Mouse (Mus musculus) spleen, adult 2 months (tissue): ENCODE results near the gene Dennd4a. TPM values are rescaled to one million over a fixed set of nuclear protein-coding genes. Genes with fewer than 3 reads are reported as not detected.

Experiments used
- DNase-seq, 2 experiments: peaks; one replicate each; pipeline versions ENCODE4 v3.0.0 to v3.0.0-alpha.2; 2012 to 2021; ENCODE audit warnings: low spot score in 2 of 2, low read depth in 1 of 2
- H3K27ac ChIP-seq: fragments of 200-500 bp; 2 replicates; pipeline ENCODE4 v1.5.1; 2012; ENCODE audit warnings: low read length, inconsistent platforms; ENCODE audit not compliant: insufficient read depth
- H3K27me3 ChIP-seq: fragments of 200-500 bp; 2 replicates; pipeline ENCODE4 v1.6.1; 2012; ENCODE audit warnings: mild to moderate bottlenecking, moderate library complexity, low read length, inconsistent platforms; ENCODE audit not compliant: control insufficient read depth, insufficient read depth
- H3K36me3 ChIP-seq: fragments of 200-500 bp; 2 replicates; pipeline ENCODE4 v1.6.1; 2012; ENCODE audit warnings: mild to moderate bottlenecking, low read length, inconsistent platforms; ENCODE audit not compliant: control insufficient read depth, insufficient read depth
- H3K4me1 ChIP-seq: fragments of 200-500 bp; 2 replicates; pipeline ENCODE4 v1.6.1; 2011; ENCODE audit warnings: inconsistent platforms; ENCODE audit not compliant: control insufficient read depth, insufficient read depth, insufficient read length
- H3K4me3 ChIP-seq: fragments of 200-500 bp; 2 replicates; pipeline ENCODE4 v1.5.1; 2011; ENCODE audit warnings: mild to moderate bottlenecking, inconsistent platforms; ENCODE audit not compliant: insufficient read depth, insufficient read length; ENCODE audit errors: extremely low read depth
- CTCF ChIP-seq: fragments of 200-500 bp; IDR thresholded peaks from 2 replicates; pipeline ENCODE4 v1.5.1; 2011; ENCODE audit warnings: mild to moderate bottlenecking, inconsistent platforms; ENCODE audit not compliant: insufficient read depth, insufficient read length, insufficient replicate concordance; ENCODE audit errors: extremely low read depth
- POLR2A ChIP-seq: fragments of 200-500 bp; IDR thresholded peaks from 2 replicates; pipeline ENCODE4 v1.6.1; 2011; ENCODE audit warnings: low read depth, low read length, inconsistent platforms
- WGBS: fragments of 180-500 bp; shearing (Covaris S2); methylation state at CpG from one replicate; pipeline ENCODE4 v1.1.7; 2018; 5-methylcytosine and 5-hydroxymethylcytosine counted together
- polyA plus RNA-seq: library from polyadenylated mRNA; depleted of rRNA; stranded (reverse); fragments of >200 nt; gene quantifications from 2 replicates; pipeline ENCODE4 v1.2.3, GENCODE M21; 2012

The Dennd4a gene
- polyA plus RNA-seq, 1 experiment: 25.9 TPM

GRCm38 (mm10) chr9:64794448-64795420, 16.4 kb upstream of the Dennd4a start:
- no peaks in the 10 kb centered on the region for H3K36me3 ChIP-seq

GRCm38 (mm10) chr9:64795846-64796615, 15.1 kb upstream of the Dennd4a start:
- Histone ChIP-seq H3K36me3 (no peaks in the 10 kb centered on the region), H3K4me3 (no peak overlapping the region), H3K27me3 (no peaks in the 10 kb centered on the region), H3K4me1 (peaks cover 16% of the 10 kb centered on the region), H3K27ac (peak overlapping the region; percentile 43)
- no peak for DNase-seq
- 75% methylated on average over 3 of the region's 3 CpGs for WGBS
- TF ChIP-seq POLR2A: no peak
- TF ChIP-seq CTCF: no peak

More at GRCm38 (mm10) chr9:64794448-64795420, 16.4 kb upstream of the Dennd4a start:
- H3K4me1 ChIP-seq: peaks cover 24% of the 10 kb centered on the region
- no peak for TF ChIP-seq CTCF
- TF ChIP-seq POLR2A: no peak
- no peak overlapping the region for H3K4me3 ChIP-seq
- no peaks in the 10 kb centered on the region for H3K27me3 ChIP-seq
- peak overlapping the region; percentile 16; the same call in 1 of the 2 replicates for H3K27ac ChIP-seq
- DNase-seq: no peak
- 90% methylated on average over 6 of the region's 6 CpGs for WGBS

- Histone ChIP-seq H3K36me3 (no peaks in the 10 kb centered on the region), H3K27me3 (no peaks in the 10 kb centered on the region), H3K4me1 (peaks cover 9% of the 10 kb centered on the region; the same call in 1 of the 2 replicates), H3K4me3 (no peak overlapping the region), H3K27ac (peak overlapping the region; percentile 31)
- WGBS: 21% methylated on average over 4 of the region's 4 CpGs
- no peak for TF ChIP-seq POLR2A
- TF ChIP-seq CTCF: no peak
- peak; percentile 23 to 82 for DNase-seq
Measured at GRCm38 (mm10) chr9:64797392-64797791, 13.7 kb upstream of the Dennd4a start.

DNA sequence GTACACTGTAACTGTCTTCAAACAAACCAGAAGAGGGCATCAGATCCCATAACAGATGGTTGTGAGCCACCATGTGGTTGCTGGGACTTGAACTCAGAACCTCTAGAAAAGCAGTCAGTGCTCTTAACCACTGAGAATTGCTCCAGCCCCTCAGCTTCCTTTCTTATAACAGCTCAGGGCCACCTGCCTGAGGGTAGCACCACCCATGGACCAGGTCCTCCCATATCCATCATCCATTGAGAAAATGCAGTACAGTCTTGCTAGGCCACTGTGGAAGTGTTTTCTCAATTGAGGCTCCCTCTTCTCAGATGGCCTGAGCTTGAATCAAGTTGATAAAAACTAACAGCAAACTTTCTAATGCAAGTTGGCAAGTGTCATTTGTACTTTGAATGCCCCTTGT, 13.0 kb upstream of the Dennd4a start:
- H3K4me1 ChIP-seq: peaks cover 9% of the 10 kb centered on the region; the same call in 1 of the 2 replicates
- no peaks in the 10 kb centered on the region for H3K27me3 ChIP-seq
- no peak for DNase-seq
- no peak overlapping the region for H3K4me3 ChIP-seq
- H3K27ac ChIP-seq: peak overlapping the region; percentile 31
- TF ChIP-seq POLR2A (no peak), CTCF (no peak)
- no peaks in the 10 kb centered on the region for H3K36me3 ChIP-seq

DNA sequence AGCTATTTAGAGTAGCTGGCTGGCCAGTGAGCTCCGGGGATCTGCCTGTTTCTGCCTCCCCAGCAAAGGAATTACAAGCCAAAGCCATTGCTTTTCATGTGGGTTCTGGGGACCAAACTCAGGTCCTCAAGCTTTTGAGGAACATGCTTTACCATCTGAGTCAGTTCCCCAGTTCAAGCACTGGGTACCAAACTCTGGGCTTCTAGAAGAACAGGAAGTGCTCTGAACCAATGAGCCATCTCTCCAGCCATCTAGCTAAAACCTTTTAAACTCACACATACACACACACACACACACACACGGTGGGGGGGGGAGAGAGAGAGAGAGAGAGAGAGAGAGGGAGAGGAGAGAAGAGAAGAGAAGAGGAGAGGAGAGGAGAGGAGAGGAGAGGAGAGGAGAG, 12.3 kb upstream of the Dennd4a start:
- peak in 1 of 2 experiments; percentile 13 for DNase-seq
- H3K27ac ChIP-seq: peak overlapping the region; percentile 34
- peaks cover 9% of the 10 kb centered on the region; the same call in 1 of the 2 replicates for H3K4me1 ChIP-seq
- no peaks in the 10 kb centered on the region for H3K27me3 ChIP-seq
- no peaks in the 10 kb centered on the region for H3K36me3 ChIP-seq
- H3K4me3 ChIP-seq: no peak overlapping the region
- TF ChIP-seq POLR2A: no peak
- no peak for TF ChIP-seq CTCF
- 71% methylated on average over 1 of the region's 2 CpGs for WGBS

DNA sequence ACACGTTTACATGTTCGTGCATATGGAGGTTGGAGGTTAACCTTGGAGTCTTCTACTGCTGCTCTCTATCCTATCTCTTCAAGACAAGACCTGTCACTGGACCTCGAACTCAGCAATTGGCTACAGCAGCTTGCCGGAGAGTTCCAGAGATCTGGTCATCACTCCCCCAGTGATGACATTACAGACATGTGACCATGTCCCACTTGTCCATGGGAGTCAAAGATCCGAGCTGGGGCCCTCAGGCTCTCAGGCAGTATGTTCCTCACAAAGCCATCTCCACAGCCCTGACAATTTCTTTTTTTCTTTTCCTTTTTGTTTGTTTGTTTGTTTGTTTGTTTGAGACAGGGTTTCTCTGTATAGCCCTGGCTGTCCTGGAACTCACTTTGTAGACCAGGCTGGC, 11.6 kb upstream of the Dennd4a start:
- 95% methylated on average over 5 of the region's 5 CpGs for WGBS
- H3K27ac ChIP-seq: no peak overlapping the region
- no peak for DNase-seq
- peaks cover 9% of the 10 kb centered on the region; the same call in 1 of the 2 replicates for H3K4me1 ChIP-seq
- TF ChIP-seq POLR2A: no peak
- TF ChIP-seq CTCF: no peak
- H3K36me3 ChIP-seq: no peaks in the 10 kb centered on the region
- no peak overlapping the region for H3K4me3 ChIP-seq
- H3K27me3 ChIP-seq: no peaks in the 10 kb centered on the region
